Mouse (Mus musculus) hindbrain, embryonic 14.5 days (tissue): ENCODE measurements around the gene Xrcc3. TPM values are rescaled to one million over a fixed set of nuclear protein-coding genes. Genes with fewer than 3 reads are reported as not detected.

ENCODE experiments used
- ATAC-seq: fragments of 200-750 bp; cut with Nextera tagmentation; 2 replicates; pipeline ENCODE4 v1.8.0; 2017; ENCODE audit warnings: moderate number of reproducible peaks, mild to moderate bottlenecking, moderate TSS enrichment, moderate library complexity; ENCODE audit not compliant: low FRiP score
- DNase-seq: peaks from one replicate; pipeline ENCODE4 v3.0.0-alpha.2; 2015; ENCODE audit warnings: low spot score
- H3K27ac ChIP-seq: fragments of 300-500 bp; sonication (generic); 2 replicates; pipeline ENCODE4 v1.5.1; 2014; ENCODE audit warnings: mild to moderate bottlenecking, moderate library complexity
- H3K27me3 ChIP-seq: fragments of 300-500 bp; sonication (generic); 2 replicates; pipeline ENCODE4 v1.6.1; 2014; ENCODE audit warnings: mild to moderate bottlenecking, low read length, mixed read lengths; ENCODE audit not compliant: control insufficient read depth, insufficient read depth
- H3K36me3 ChIP-seq: fragments of 300-500 bp; sonication (generic); replicated peaks from 2 replicates; pipeline ENCODE4 v1.6.1; 2014; ENCODE audit not compliant: control insufficient read depth, insufficient read depth
- H3K4me1 ChIP-seq: fragments of 300-500 bp; sonication (generic); replicated peaks from 2 replicates; pipeline ENCODE4 v1.6.1; 2014; ENCODE audit warnings: antibody characterized with exemption, low read length, mixed read lengths; ENCODE audit not compliant: control insufficient read depth, insufficient read depth
- H3K4me2 ChIP-seq: fragments of 300-500 bp; sonication (generic); replicated peaks from 2 replicates; pipeline ENCODE4 v1.6.1; 2014; ENCODE audit warnings: mild to moderate bottlenecking, moderate library complexity
- H3K4me3 ChIP-seq: fragments of 300-500 bp; sonication (generic); replicated peaks from 2 replicates; pipeline ENCODE4 v1.5.1; 2014; ENCODE audit warnings: mild to moderate bottlenecking, low read length
- H3K9ac ChIP-seq: fragments of 300-500 bp; sonication (generic); 2 replicates; pipeline ENCODE4 v1.6.1; 2014
- H3K9me3 ChIP-seq: fragments of 300-500 bp; sonication (generic); 2 replicates; pipeline ENCODE4 v1.6.1; 2016; ENCODE audit warnings: low read length; ENCODE audit not compliant: control insufficient read depth
- WGBS: fragments of 180-500 bp; shearing (Covaris S2); extraction: QIAGEN DNeasy Blood & Tissue Kit; methylation state at CpG from one replicate; pipeline ENCODE4 v1.1.7; 2014; 5-methylcytosine and 5-hydroxymethylcytosine counted together
- polyA plus RNA-seq: library from polyadenylated mRNA; unstranded; fragments of >200 nt; fragmentation: Nextera tagmentation; extraction: Ambion mirVana; gene quantifications from 2 replicates; pipeline ENCODE4 v1.2.1, GENCODE M21; 2014

Gene Xrcc3
- polyA plus RNA-seq, 1 experiment from 2014 or later: 3.1 TPM

DNA sequence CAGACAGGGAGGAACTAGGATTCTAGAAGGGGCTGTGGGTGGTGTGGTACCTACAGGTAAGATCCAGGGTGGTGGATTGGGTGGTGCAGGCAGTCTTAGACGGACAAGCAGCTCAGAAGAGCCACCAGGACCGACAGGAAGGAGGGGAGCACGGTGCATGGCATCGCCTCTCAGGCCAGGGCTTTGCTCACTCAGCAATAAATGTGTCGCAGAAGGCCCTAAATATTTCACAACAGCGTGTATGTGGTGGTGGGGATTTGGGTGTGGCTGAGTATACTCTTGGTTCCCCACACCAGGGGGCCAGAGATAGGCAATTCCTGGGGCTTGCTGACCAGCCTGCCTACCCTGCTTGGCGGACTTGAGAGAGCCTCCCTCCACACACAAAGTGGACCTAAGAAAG lies 7.0 kb upstream of the Xrcc3 start:
- no peak overlapping the region for H3K4me3 ChIP-seq
- no peak for DNase-seq
- 91% methylated on average over 7 of the region's 7 CpGs for WGBS

GRCm38 (mm10) chr12:111819936-111820335 lies 6.3 kb upstream of the Xrcc3 start:
- 84% methylated on average over 8 of the region's 8 CpGs for WGBS

More for the DNA sequence above, 7.0 kb upstream of the Xrcc3 start:
- H3K27ac ChIP-seq: no peak overlapping the region
- H3K9ac ChIP-seq: no peak overlapping the region; the same call in 1 of the 2 replicates
- no peak overlapping the region for H3K4me2 ChIP-seq
- no peaks in the 10 kb centered on the region for H3K9me3 ChIP-seq
- H3K36me3 ChIP-seq: peaks cover 26% of the 10 kb centered on the region
- no peak for ATAC-seq
- H3K27me3 ChIP-seq: no peaks in the 10 kb centered on the region
- H3K4me1 ChIP-seq: no peaks in the 10 kb centered on the region

DNA sequence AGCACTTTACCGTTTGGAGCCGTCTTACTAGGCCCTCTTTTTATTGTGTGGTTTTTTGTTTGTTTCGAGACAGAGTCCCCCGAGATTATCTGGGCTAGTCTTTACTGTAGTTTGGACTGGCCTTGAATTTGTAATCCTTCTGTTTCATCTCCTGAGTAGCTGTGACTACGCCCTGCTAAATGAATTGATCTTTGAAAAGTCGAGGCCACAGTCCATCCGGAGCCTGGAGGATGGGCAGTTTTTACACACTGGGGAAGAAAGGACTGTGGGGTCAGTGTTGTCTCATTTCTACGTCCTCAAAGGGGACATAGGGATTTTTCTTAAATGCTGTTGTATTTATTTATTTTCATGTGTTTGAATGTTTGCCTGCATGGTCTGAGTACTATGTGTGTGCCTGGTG lies 4.3 kb upstream of the Xrcc3 start:
- ATAC-seq: no peak
- no peak for DNase-seq
- no peak overlapping the region for H3K4me2 ChIP-seq
- H3K4me3 ChIP-seq: no peak overlapping the region
- no peak overlapping the region for H3K27ac ChIP-seq
- H3K27me3 ChIP-seq: no peaks in the 10 kb centered on the region
- H3K9me3 ChIP-seq: no peaks in the 10 kb centered on the region
- H3K4me1 ChIP-seq: peaks cover 13% of the 10 kb centered on the region
- H3K9ac ChIP-seq: no peak overlapping the region
- 89% methylated on average over 8 of the region's 8 CpGs for WGBS
- H3K36me3 ChIP-seq: no peaks in the 10 kb centered on the region

More at GRCm38 (mm10) chr12:111819936-111820335, 6.3 kb upstream of the Xrcc3 start:
- 0 out of 2 replicates have a peak, but pooled peaks cover 3% of the 10 kb centered on the region for H3K4me1 ChIP-seq
- no peak overlapping the region for H3K27ac ChIP-seq
- no peak overlapping the region for H3K4me2 ChIP-seq
- H3K36me3 ChIP-seq: peaks cover 18% of the 10 kb centered on the region
- no peaks in the 10 kb centered on the region for H3K9me3 ChIP-seq
- no peak overlapping the region for H3K9ac ChIP-seq
- no peak for DNase-seq
- no peaks in the 10 kb centered on the region for H3K27me3 ChIP-seq
- no peak for ATAC-seq
- no peak overlapping the region for H3K4me3 ChIP-seq

GRCm38 (mm10) chr12:111816967-111817366 lies 3.3 kb upstream of the Xrcc3 start:
- Histone ChIP-seq H3K36me3 (no peaks in the 10 kb centered on the region), H3K9ac (no peak overlapping the region), H3K4me2 (no peak overlapping the region), H3K4me1 (peaks cover 15% of the 10 kb centered on the region), H3K27me3 (no peaks in the 10 kb centered on the region), H3K9me3 (no peaks in the 10 kb centered on the region), H3K4me3 (no peak overlapping the region), H3K27ac (no peak overlapping the region)
- ATAC-seq (no peak), DNase-seq (no peak)
- WGBS: 58% methylated on average over 9 of the region's 9 CpGs

DNA sequence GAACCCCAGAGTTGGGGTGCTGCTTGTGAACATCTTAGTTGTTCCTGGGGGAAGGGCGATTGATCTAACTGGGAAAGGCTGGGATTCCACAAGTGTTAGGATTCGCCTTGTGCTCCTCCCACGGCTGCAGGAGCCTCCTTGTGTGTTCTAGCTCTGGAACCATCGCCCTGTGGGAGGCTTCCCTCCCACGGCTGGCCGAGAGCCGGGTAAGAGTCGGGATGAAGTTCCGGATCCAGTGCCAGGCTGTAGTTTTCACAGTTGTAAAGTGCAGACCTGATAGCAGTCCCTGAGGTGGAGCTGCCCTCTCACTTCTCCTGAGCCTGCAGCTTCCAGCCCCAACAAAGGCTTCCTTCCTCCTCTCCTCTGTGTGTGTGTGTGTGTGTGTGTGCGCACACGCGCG lies 2.9 kb upstream of the Xrcc3 start:
- ATAC-seq (no peak), DNase-seq (no peak)
- H3K9ac ChIP-seq: no peak overlapping the region
- WGBS: 69% methylated on average over 13 of the region's 13 CpGs
- no peak overlapping the region for H3K4me2 ChIP-seq
- no peaks in the 10 kb centered on the region for H3K27me3 ChIP-seq
- H3K27ac ChIP-seq: no peak overlapping the region
- no peaks in the 10 kb centered on the region for H3K9me3 ChIP-seq
- H3K4me1 ChIP-seq: peaks cover 15% of the 10 kb centered on the region
- no peaks in the 10 kb centered on the region for H3K36me3 ChIP-seq
- no peak overlapping the region for H3K4me3 ChIP-seq

DNA sequence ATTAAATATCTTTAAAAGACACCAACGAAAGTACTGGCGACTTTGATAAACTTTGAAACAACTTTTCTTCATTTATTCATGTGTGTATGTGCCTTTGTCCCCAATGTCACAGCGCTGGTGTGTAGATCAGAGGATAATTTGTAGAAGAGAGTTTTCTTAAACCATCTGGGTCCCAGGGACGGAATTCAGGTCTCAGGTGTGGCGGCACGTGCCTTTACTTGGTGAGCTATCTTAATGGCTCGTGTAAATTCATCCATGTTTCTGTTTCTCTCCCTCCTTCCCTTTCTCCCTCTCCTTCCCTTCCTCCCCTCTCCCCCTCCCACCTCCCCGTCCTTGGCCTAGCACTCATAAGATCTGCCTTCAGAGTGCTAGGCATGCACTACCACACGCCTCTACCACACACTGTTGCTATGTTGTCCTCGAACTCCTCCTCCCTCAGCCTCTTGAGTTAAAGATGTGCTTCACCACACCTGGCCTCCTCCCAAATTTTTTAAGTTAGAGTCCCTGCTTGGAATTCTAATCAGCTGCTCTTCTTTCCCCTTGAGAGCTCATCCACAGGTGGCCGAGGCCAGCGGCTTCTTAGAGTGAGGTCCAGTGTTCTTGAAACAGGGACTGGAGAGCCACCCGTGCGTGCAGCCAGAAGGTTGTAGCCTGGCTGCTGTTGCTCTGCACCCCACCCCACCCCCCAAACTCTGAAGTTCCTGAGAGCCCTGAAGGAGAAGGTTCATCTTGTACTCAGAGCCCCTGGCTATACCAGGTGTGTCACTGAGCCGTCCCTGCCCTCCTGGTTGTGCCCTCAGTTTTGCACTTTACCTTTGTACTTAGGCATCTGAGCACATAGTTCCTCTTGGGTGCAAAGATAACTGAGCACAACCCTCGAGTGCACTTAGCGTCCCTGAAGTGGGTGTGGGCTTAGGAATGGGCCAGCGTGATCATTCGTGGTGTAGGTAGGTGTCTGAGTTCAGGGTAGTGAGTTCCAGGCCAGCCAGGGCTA lies 1.4 kb upstream of the Xrcc3 start:
- Histone ChIP-seq H3K27ac (no peak overlapping the region), H3K4me2 (peak overlapping the region; percentile 96), H3K9ac (peak overlapping the region; percentile 75), H3K4me1 (peaks cover 15% of the 10 kb centered on the region), H3K9me3 (no peaks in the 10 kb centered on the region), H3K36me3 (no peaks in the 10 kb centered on the region), H3K4me3 (peak overlapping the region; percentile 91), H3K27me3 (no peaks in the 10 kb centered on the region)
- ATAC-seq: no peak
- DNase-seq: no peak
- WGBS: 31% methylated on average over 19 of the region's 19 CpGs

- Histone ChIP-seq H3K9ac (peak overlapping the region; percentile 44), H3K27ac (no peak overlapping the region), H3K4me3 (peak overlapping the region; percentile 58), H3K4me1 (peaks cover 15% of the 10 kb centered on the region), H3K27me3 (no peaks in the 10 kb centered on the region), H3K4me2 (peak overlapping the region; percentile 71), H3K9me3 (no peaks in the 10 kb centered on the region), H3K36me3 (peaks cover 8% of the 10 kb centered on the region)
- WGBS: 7% methylated on average over 27 of the region's 27 CpGs
- DNase-seq (no peak), ATAC-seq (no peak)
Measured at GRCm38 (mm10) chr12:111813111-111813765, 435 bp downstream of the Xrcc3 start.

- Histone ChIP-seq H3K9ac (no peak overlapping the region), H3K36me3 (peaks cover 14% of the 10 kb centered on the region), H3K27me3 (no peaks in the 10 kb centered on the region), H3K27ac (no peak overlapping the region), H3K4me1 (peaks cover 15% of the 10 kb centered on the region), H3K4me2 (peak overlapping the region; percentile 71; the same call in 1 of the 2 replicates), H3K4me3 (no peak overlapping the region), H3K9me3 (no peaks in the 10 kb centered on the region)
- ATAC-seq (no peak), DNase-seq (no peak)
- WGBS: 80% methylated on average over 12 of the region's 12 CpGs
Measured at GRCm38 (mm10) chr12:111812611-111813010, 1.1 kb downstream of the Xrcc3 start.

GRCm38 (mm10) chr12:111812075-111812474 lies 1.6 kb downstream of the Xrcc3 start:
- peaks cover 15% of the 10 kb centered on the region for H3K4me1 ChIP-seq
- H3K27ac ChIP-seq: no peak overlapping the region
- H3K9ac ChIP-seq: no peak overlapping the region
- no peak overlapping the region for H3K4me2 ChIP-seq
- no peak overlapping the region for H3K4me3 ChIP-seq
- peaks cover 19% of the 10 kb centered on the region for H3K36me3 ChIP-seq
- no peaks in the 10 kb centered on the region for H3K9me3 ChIP-seq
- ATAC-seq (no peak), DNase-seq (no peak)
- no peaks in the 10 kb centered on the region for H3K27me3 ChIP-seq
- WGBS: 86% methylated on average over 13 of the region's 13 CpGs
